Mouse (Mus musculus) kidney, postnatal 0 days (tissue): ENCODE results near the gene Wscd2. TPM values are rescaled to one million over a fixed set of nuclear protein-coding genes. Genes with fewer than 3 reads are reported as not detected.

Experiments used
- ATAC-seq: fragments of 200-750 bp; cut with Nextera tagmentation; replicated peaks from 2 replicates; pipeline ENCODE4 v1.8.0; 2017; ENCODE audit warnings: low read depth, moderate number of reproducible peaks, moderate TSS enrichment, moderate library complexity; ENCODE audit not compliant: low FRiP score
- DNase-seq: peaks from one replicate; pipeline ENCODE4 v3.0.0-alpha.2; 2016; ENCODE audit warnings: low spot score
- H3K27ac ChIP-seq: fragments of 300-500 bp; sonication (generic); 2 replicates; pipeline ENCODE4 v1.5.1; 2014; ENCODE audit warnings: mild to moderate bottlenecking
- H3K27me3 ChIP-seq: fragments of 300-500 bp; sonication (generic); 2 replicates; pipeline ENCODE4 v1.6.1; 2014; ENCODE audit warnings: low read length, mixed read lengths; ENCODE audit not compliant: insufficient read depth
- H3K36me3 ChIP-seq: fragments of 300-500 bp; sonication (generic); 2 replicates; pipeline ENCODE4 v1.6.1; 2014; ENCODE audit warnings: low read length, mixed read lengths; ENCODE audit not compliant: insufficient read depth
- H3K4me1 ChIP-seq: fragments of 300-500 bp; sonication (generic); replicated peaks from 2 replicates; pipeline ENCODE4 v1.6.1; 2014; ENCODE audit warnings: antibody characterized with exemption, low read length, mixed read lengths; ENCODE audit not compliant: insufficient read depth
- H3K4me2 ChIP-seq: fragments of 300-500 bp; sonication (generic); 2 replicates; pipeline ENCODE4 v1.6.1; 2014; ENCODE audit warnings: mild to moderate bottlenecking, low read length, moderate library complexity, mixed read lengths
- H3K4me3 ChIP-seq: fragments of 300-500 bp; sonication (generic); replicated peaks from 2 replicates; pipeline ENCODE4 v1.5.1; 2014; ENCODE audit warnings: low read depth, low read length
- H3K9ac ChIP-seq: fragments of 300-500 bp; sonication (generic); 2 replicates; pipeline ENCODE4 v1.6.1; 2014; ENCODE audit warnings: low read depth, low read length
- H3K9me3 ChIP-seq: fragments of 300-500 bp; sonication (generic); replicated peaks from 2 replicates; pipeline ENCODE4 v1.6.1; 2016; ENCODE audit warnings: low read length, inconsistent platforms, mixed read lengths
- CTCF ChIP-seq: IDR thresholded peaks from 2 replicates; pipeline ENCODE4 v1.5.1; 2016; ENCODE audit warnings: antibody characterized with exemption, low read depth, mild to moderate bottlenecking, moderate library complexity
- WGBS: fragments of 180-500 bp; shearing (Covaris S2); extraction: QIAGEN DNeasy Blood & Tissue Kit; methylation state at CpG from one replicate; pipeline ENCODE4 v1.1.7; 2014; 5-methylcytosine and 5-hydroxymethylcytosine counted together
- polyA plus RNA-seq: library from polyadenylated mRNA; unstranded; fragments of >200 nt; fragmentation: Nextera tagmentation; extraction: Ambion mirVana; gene quantifications from 2 replicates; pipeline ENCODE4 v1.2.1, GENCODE M21; 2015

Wscd2 gene
- polyA plus RNA-seq, 1 experiment from 2014 or later, result 1.7 TPM

- DNase-seq, result no peak
- H3K27me3 ChIP-seq, result 0 out of 2 replicates have a peak, but pooled peaks cover 2% of the 10 kb centered on the region
- 82% methylated on average over 4 of the region's 4 CpGs for WGBS
- H3K4me1 ChIP-seq, result no peaks in the 10 kb centered on the region; the same call in 1 of the 2 replicates
- no peak for TF ChIP-seq CTCF
- no peak overlapping the region for H3K27ac ChIP-seq
- H3K9ac ChIP-seq, result no peak overlapping the region
- H3K9me3 ChIP-seq, result no peaks in the 10 kb centered on the region
- no peak for ATAC-seq
- H3K4me3 ChIP-seq, result no peak overlapping the region
- H3K36me3 ChIP-seq, result no peaks in the 10 kb centered on the region
- H3K4me2 ChIP-seq, result no peak overlapping the region
Measured at GRCm38 (mm10) chr5:113456756-113457155, 33.4 kb upstream of the Wscd2 start.

GRCm38 (mm10) chr5:113457260-113457659 lies 32.9 kb upstream of the Wscd2 start:
- Histone ChIP-seq H3K27me3 (0 out of 2 replicates have a peak, but pooled peaks cover 4% of the 10 kb centered on the region), H3K27ac (no peak overlapping the region), H3K4me1 (no peaks in the 10 kb centered on the region; the same call in 1 of the 2 replicates), H3K4me3 (no peak overlapping the region), H3K9me3 (no peaks in the 10 kb centered on the region), H3K36me3 (no peaks in the 10 kb centered on the region), H3K9ac (no peak overlapping the region), H3K4me2 (no peak overlapping the region)
- no peak for DNase-seq
- no peak for ATAC-seq
- 77% methylated on average over 6 of the region's 6 CpGs for WGBS
- TF ChIP-seq CTCF, result no peak

- 0 out of 2 replicates have a peak, but pooled peaks cover 8% of the 10 kb centered on the region for H3K27me3 ChIP-seq
- no peak overlapping the region for H3K4me3 ChIP-seq
- H3K36me3 ChIP-seq, result no peaks in the 10 kb centered on the region
- TF ChIP-seq CTCF, result no peak
- H3K9ac ChIP-seq, result no peak overlapping the region
- H3K4me2 ChIP-seq, result no peak overlapping the region
- no peak for DNase-seq
- no peak overlapping the region for H3K27ac ChIP-seq
- WGBS, result 76% methylated on average over 7 of the region's 7 CpGs
- H3K4me1 ChIP-seq, result 0 out of 2 replicates have a peak, but pooled peaks cover 3% of the 10 kb centered on the region
- no peak for ATAC-seq
- no peaks in the 10 kb centered on the region for H3K9me3 ChIP-seq
Measured at GRCm38 (mm10) chr5:113459942-113460341, 30.2 kb upstream of the Wscd2 start.

- H3K4me1 ChIP-seq, result 0 out of 2 replicates have a peak, but pooled peaks cover 3% of the 10 kb centered on the region
- ATAC-seq (no peak), DNase-seq (no peak)
- H3K9me3 ChIP-seq, result no peaks in the 10 kb centered on the region
- no peak overlapping the region for H3K4me3 ChIP-seq
- H3K27ac ChIP-seq, result no peak overlapping the region
- 0 out of 2 replicates have a peak, but pooled peaks cover 8% of the 10 kb centered on the region for H3K27me3 ChIP-seq
- peak overlapping the region; percentile 2; the same call in 1 of the 2 replicates for H3K4me2 ChIP-seq
- H3K36me3 ChIP-seq, result no peaks in the 10 kb centered on the region
- TF ChIP-seq CTCF, result no peak
- H3K9ac ChIP-seq, result no peak overlapping the region
- 9% methylated on average over 16 of the region's 16 CpGs for WGBS
Measured at GRCm38 (mm10) chr5:113461582-113461981, 28.6 kb upstream of the Wscd2 start.

- Histone ChIP-seq H3K9ac (no peak overlapping the region), H3K4me1 (0 out of 2 replicates have a peak, but pooled peaks cover 3% of the 10 kb centered on the region)
- TF ChIP-seq CTCF, result no peak
Measured at GRCm38 (mm10) chr5:113461998-113462625, 28.0 kb upstream of the Wscd2 start.

GRCm38 (mm10) chr5:113464731-113465130 lies 25.4 kb upstream of the Wscd2 start:
- peak; percentile 63 for ATAC-seq
- 64% methylated on average over 6 of the region's 6 CpGs for WGBS
- H3K4me1 ChIP-seq, result 0 out of 2 replicates have a peak, but pooled peaks cover 7% of the 10 kb centered on the region
- no peak for TF ChIP-seq CTCF
- DNase-seq, result no peak
- no peak overlapping the region for H3K9ac ChIP-seq
- H3K36me3 ChIP-seq, result no peaks in the 10 kb centered on the region
- no peak overlapping the region for H3K4me2 ChIP-seq
- H3K27ac ChIP-seq, result no peak overlapping the region
- H3K9me3 ChIP-seq, result no peaks in the 10 kb centered on the region
- 0 out of 2 replicates have a peak, but pooled peaks cover 8% of the 10 kb centered on the region for H3K27me3 ChIP-seq
- H3K4me3 ChIP-seq, result no peak overlapping the region

More at GRCm38 (mm10) chr5:113461998-113462625, 28.0 kb upstream of the Wscd2 start:
- H3K9me3 ChIP-seq, result no peaks in the 10 kb centered on the region
- peak overlapping the region; percentile 2; the same call in 1 of the 2 replicates for H3K4me2 ChIP-seq
- ATAC-seq, result no peak
- 47% methylated on average over 21 of the region's 21 CpGs for WGBS
- no peak for DNase-seq
- H3K27ac ChIP-seq, result no peak overlapping the region
- 0 out of 2 replicates have a peak, but pooled peaks cover 8% of the 10 kb centered on the region for H3K27me3 ChIP-seq
- H3K36me3 ChIP-seq, result no peaks in the 10 kb centered on the region
- H3K4me3 ChIP-seq, result no peak overlapping the region
